Mouse (Mus musculus) layer of hippocampus, postnatal 10 days (tissue): ENCODE measurements at regions not wholly inside any gene's neighbourhood (a gene's known extent, or its start where the extent isn't known, plus 50 kb on each side); places are given as distances from the start of the nearest gene placed in this dataset.

ENCODE experiments used
- DNase-seq, 2 experiments: peaks; one replicate each; pipeline ENCODE4 v3.0.0; 2021; ENCODE audit warnings: low spot score in 2 of 2

- no peak for DNase-seq
Observed at GRCm38 (mm10) chr13:81852309-81852978, 69.6 kb downstream of the Cetn3 start.

- peak in 1 of 2 experiments; percentile 27 for DNase-seq
Observed at GRCm38 (mm10) chr13:81856072-81856471, 73.2 kb downstream of the Cetn3 start.

- DNase-seq = no peak
Observed at GRCm38 (mm10) chr13:81860683-81861082, 77.8 kb downstream of the Cetn3 start.

GRCm38 (mm10) chr13:81861886-81862600 lies 79.2 kb downstream of the Cetn3 start:
- DNase-seq = no peak

GRCm38 (mm10) chr13:81871226-81871625 lies 88.3 kb downstream of the Cetn3 start:
- no peak for DNase-seq

- no peak for DNase-seq
Observed at GRCm38 (mm10) chr13:81885879-81886278, 103.0 kb downstream of the Cetn3 start.

GRCm38 (mm10) chr13:81930266-81930665 lies 147.4 kb downstream of the Cetn3 start:
- DNase-seq = no peak

GRCm38 (mm10) chr13:81931199-81931598 lies 148.3 kb downstream of the Cetn3 start:
- DNase-seq = no peak

- DNase-seq = no peak
Observed at GRCm38 (mm10) chr13:81937061-81937460, 154.2 kb downstream of the Cetn3 start.

- DNase-seq = peak; percentile 87 to 93
Observed at GRCm38 (mm10) chr13:81944047-81944446, 161.2 kb downstream of the Cetn3 start.

- DNase-seq = no peak
Observed at GRCm38 (mm10) chr13:81944469-81944868, 161.6 kb downstream of the Cetn3 start.

- DNase-seq = no peak
Observed at GRCm38 (mm10) chr13:81945741-81946140, 162.9 kb downstream of the Cetn3 start.

- DNase-seq = no peak
Observed at GRCm38 (mm10) chr13:81965431-81965830, 182.6 kb downstream of the Cetn3 start.

GRCm38 (mm10) chr13:81975878-81976277 lies 193.0 kb downstream of the Cetn3 start:
- DNase-seq = no peak

GRCm38 (mm10) chr13:81978003-81978402 lies 195.1 kb downstream of the Cetn3 start:
- DNase-seq = no peak

- DNase-seq = no peak
Observed at GRCm38 (mm10) chr13:81979289-81979688, 196.4 kb downstream of the Cetn3 start.

GRCm38 (mm10) chr13:81980094-81980493 lies 197.2 kb downstream of the Cetn3 start:
- DNase-seq = peak in 1 of 2 experiments; percentile 17

GRCm38 (mm10) chr13:81982491-81982890 lies 199.6 kb downstream of the Cetn3 start:
- DNase-seq = no peak

- DNase-seq = no peak
Observed at GRCm38 (mm10) chr13:82000681-82001212, 217.9 kb downstream of the Cetn3 start.

GRCm38 (mm10) chr13:82005929-82006726 lies 223.3 kb downstream of the Cetn3 start:
- no peak for DNase-seq

GRCm38 (mm10) chr13:82007222-82007621 lies 224.3 kb downstream of the Cetn3 start:
- no peak for DNase-seq

GRCm38 (mm10) chr13:82039623-82040022 lies 256.7 kb downstream of the Cetn3 start:
- DNase-seq = no peak
